Mouse (Mus musculus) thymus, adult 2 months (tissue): Measurements from ENCODE around the gene Flt3. TPM values are rescaled to one million over a fixed set of nuclear protein-coding genes. Genes with fewer than 3 reads are reported as not detected.

Experiments
- DNase-seq: peaks from one replicate; pipeline ENCODE4 v3.0.0; 2021
- H3K27ac ChIP-seq: fragments of 200-500 bp; 2 replicates; pipeline ENCODE4 v1.5.1; 2012; ENCODE audit warnings: low read length, control low read depth; ENCODE audit not compliant: control insufficient read depth, insufficient read depth
- H3K27me3 ChIP-seq: fragments of 200-500 bp; 2 replicates; pipeline ENCODE4 v1.6.1; 2012; ENCODE audit warnings: mild to moderate bottlenecking, low read length, moderate library complexity, mixed read lengths; ENCODE audit not compliant: control insufficient read depth, insufficient read depth
- H3K36me3 ChIP-seq: fragments of 200-500 bp; 2 replicates; pipeline ENCODE4 v1.6.1; 2012; ENCODE audit warnings: mild to moderate bottlenecking, low read length, moderate library complexity; ENCODE audit not compliant: control insufficient read depth, insufficient read depth
- H3K4me1 ChIP-seq: fragments of 200-500 bp; replicated peaks from 2 replicates; pipeline ENCODE4 v1.6.1; 2012; ENCODE audit warnings: low read length; ENCODE audit not compliant: control insufficient read depth, insufficient read depth
- H3K4me3 ChIP-seq: fragments of 200-500 bp; 2 replicates; pipeline ENCODE4 v1.5.1; 2012; ENCODE audit warnings: mild to moderate bottlenecking, low read length, control low read depth, moderate library complexity; ENCODE audit not compliant: control insufficient read depth, insufficient read depth
- CTCF ChIP-seq: fragments of 200-500 bp; IDR thresholded peaks from 2 replicates; pipeline ENCODE4 v1.5.1; 2012; ENCODE audit warnings: mild to moderate bottlenecking, control low read depth, low read length, moderate library complexity, borderline replicate concordance; ENCODE audit not compliant: control insufficient read depth, poor library complexity, insufficient read depth; ENCODE audit errors: extremely low read depth
- POLR2A ChIP-seq: fragments of 200-500 bp; IDR thresholded peaks from 2 replicates; pipeline ENCODE4 v1.6.1; 2012; ENCODE audit warnings: mild to moderate bottlenecking, low read length, control low read depth, moderate library complexity; ENCODE audit not compliant: control insufficient read depth, poor library complexity, insufficient read depth; ENCODE audit errors: extremely low read depth
- WGBS: fragments of 180-500 bp; shearing (Covaris S2); methylation state at CpG from one replicate; pipeline ENCODE4 v1.1.7; 2018; 5-methylcytosine and 5-hydroxymethylcytosine counted together
- polyA plus RNA-seq: library from polyadenylated mRNA; depleted of rRNA; stranded (reverse); fragments of >200 nt; gene quantifications from 2 replicates; pipeline ENCODE4 v1.2.3, GENCODE M21; 2012

The Flt3 gene
- polyA plus RNA-seq, 1 experiment, result 5.8 TPM

DNA sequence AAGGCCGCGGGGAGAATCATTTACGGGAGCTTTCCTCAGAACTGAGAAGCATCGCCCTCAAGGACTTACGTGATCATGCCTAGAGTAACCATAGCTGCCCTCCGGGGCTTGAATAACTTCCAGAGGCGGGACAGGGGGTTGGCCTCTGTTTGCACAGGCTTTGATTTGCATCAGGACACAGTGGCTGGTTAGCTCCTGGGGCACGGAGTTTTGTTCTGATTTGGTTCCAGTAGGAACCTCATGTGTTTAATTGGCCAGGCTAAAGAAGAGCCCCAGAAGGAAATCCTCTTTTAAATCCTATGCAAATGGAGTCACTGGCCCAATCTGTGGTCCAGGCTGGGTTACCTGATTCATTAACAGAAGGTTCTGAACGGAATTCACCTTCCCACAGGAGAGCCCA is 61.3 kb downstream of the Flt3 start:
- Histone ChIP-seq H3K4me1 (peaks cover 42% of the 10 kb centered on the region), H3K4me3 (no peak overlapping the region), H3K27me3 (no peaks in the 10 kb centered on the region), H3K36me3 (no peaks in the 10 kb centered on the region), H3K27ac (peak overlapping the region; percentile 80)
- no peak for DNase-seq
- 92% methylated on average over 9 of the region's 9 CpGs for WGBS
- no peak for TF ChIP-seq CTCF
- TF ChIP-seq POLR2A, result no peak

GRCm38 (mm10) chr5:147332711-147333110 is 67.6 kb downstream of the Flt3 start:
- H3K27ac ChIP-seq, result no peak overlapping the region
- no peak overlapping the region for H3K4me3 ChIP-seq
- TF ChIP-seq CTCF, result no peak
- TF ChIP-seq POLR2A, result no peak
- peaks cover 3% of the 10 kb centered on the region for H3K4me1 ChIP-seq
- 87% methylated on average over 7 of the region's 7 CpGs for WGBS
- no peaks in the 10 kb centered on the region for H3K27me3 ChIP-seq
- DNase-seq, result no peak
- no peaks in the 10 kb centered on the region for H3K36me3 ChIP-seq

DNA sequence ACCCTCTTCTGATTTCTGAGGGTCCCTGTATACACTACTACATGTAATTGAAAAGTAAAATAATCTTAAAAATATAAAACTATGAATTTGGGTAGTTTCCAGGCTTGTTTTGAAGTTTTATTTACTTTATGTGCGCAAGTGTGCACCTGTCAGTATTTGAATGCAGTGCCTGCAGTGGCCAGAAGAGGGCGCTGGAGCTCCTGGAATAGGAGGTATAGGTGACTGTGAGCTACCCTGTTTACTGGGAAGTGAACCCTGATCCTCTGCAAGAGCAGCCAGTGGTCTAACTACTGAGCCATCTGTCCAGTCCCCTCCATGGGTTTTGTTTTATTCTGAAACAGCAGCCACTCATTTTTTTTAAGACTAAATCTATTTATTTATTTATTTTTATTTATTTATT is 68.7 kb downstream of the Flt3 start:
- TF ChIP-seq POLR2A (no peak), CTCF (peak; percentile 48; the same call in 1 of the 2 replicates)
- H3K27me3 ChIP-seq, result no peaks in the 10 kb centered on the region
- H3K4me1 ChIP-seq, result peaks cover 3% of the 10 kb centered on the region
- WGBS, result 37% methylated on average over 2 of the region's 2 CpGs
- H3K27ac ChIP-seq, result no peak overlapping the region
- H3K4me3 ChIP-seq, result no peak overlapping the region
- peak; percentile 88 for DNase-seq
- H3K36me3 ChIP-seq, result no peaks in the 10 kb centered on the region

DNA sequence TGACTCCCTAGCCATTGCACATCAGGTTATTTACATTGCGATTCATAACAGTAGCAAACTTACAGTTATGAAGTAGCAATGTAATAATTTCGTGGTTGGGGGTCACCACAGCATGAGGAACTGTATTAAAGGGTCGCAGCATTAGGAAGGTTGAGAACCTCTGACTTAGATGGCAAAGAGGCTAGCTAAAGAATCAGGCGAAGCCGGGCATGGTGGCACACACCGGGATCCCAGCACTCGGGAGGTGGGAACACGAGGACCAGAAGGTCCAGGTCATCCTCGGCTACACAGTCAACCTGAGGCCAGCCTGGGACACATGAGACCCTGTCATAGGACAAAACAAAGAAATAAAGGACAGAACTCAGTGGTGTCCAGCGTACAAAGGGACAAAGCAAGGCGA is 70.3 kb downstream of the Flt3 start:
- WGBS, result 90% methylated on average over 11 of the region's 11 CpGs
- Histone ChIP-seq H3K36me3 (no peaks in the 10 kb centered on the region), H3K4me3 (no peak overlapping the region), H3K27ac (no peak overlapping the region), H3K27me3 (no peaks in the 10 kb centered on the region), H3K4me1 (peaks cover 3% of the 10 kb centered on the region)
- TF ChIP-seq POLR2A (no peak), CTCF (no peak)
- DNase-seq, result no peak

DNA sequence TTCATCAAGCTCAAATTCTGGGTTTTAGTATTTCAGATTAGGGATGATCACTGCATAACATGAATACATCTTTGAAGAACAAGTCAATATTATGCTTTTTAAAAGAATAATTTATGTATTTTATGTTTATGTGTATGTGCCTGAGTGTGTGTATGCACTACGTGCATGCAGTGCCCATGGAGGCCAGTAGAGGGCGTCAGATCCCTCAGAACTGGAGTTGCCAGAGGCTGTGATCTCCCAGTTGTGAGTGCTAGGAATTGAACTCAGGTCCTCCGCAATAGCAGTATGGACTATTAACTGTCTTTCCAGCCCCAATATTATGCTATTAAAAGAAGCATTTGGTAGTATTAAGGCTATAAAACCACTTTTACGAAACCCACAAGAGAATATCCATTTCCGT is 72.7 kb downstream of the Flt3 start:
- no peak overlapping the region for H3K27ac ChIP-seq
- WGBS, result 93% methylated on average over 5 of the region's 5 CpGs
- peaks cover 5% of the 10 kb centered on the region for H3K4me1 ChIP-seq
- no peak for DNase-seq
- H3K27me3 ChIP-seq, result no peaks in the 10 kb centered on the region
- H3K4me3 ChIP-seq, result no peak overlapping the region
- no peak for TF ChIP-seq POLR2A
- TF ChIP-seq CTCF, result no peak
- H3K36me3 ChIP-seq, result no peaks in the 10 kb centered on the region

GRCm38 (mm10) chr5:147325931-147326330 is 74.4 kb downstream of the Flt3 start:
- Histone ChIP-seq H3K4me1 (peaks cover 7% of the 10 kb centered on the region), H3K4me3 (no peak overlapping the region), H3K36me3 (no peaks in the 10 kb centered on the region), H3K27me3 (no peaks in the 10 kb centered on the region; the same call in 1 of the 2 replicates), H3K27ac (no peak overlapping the region)
- DNase-seq, result no peak
- TF ChIP-seq CTCF (no peak), POLR2A (no peak)
- 88% methylated on average over 11 of the region's 11 CpGs for WGBS
